Mouse (Mus musculus) testis, adult 2 months (tissue): ENCODE results near the gene Mtln.

Experiments used
- CTCF ChIP-seq: fragments of 200-500 bp; IDR thresholded peaks from 2 replicates; pipeline ENCODE4 v1.5.1; 2012; ENCODE audit warnings: low read depth, mild to moderate bottlenecking, inconsistent platforms, low read length, moderate library complexity; ENCODE audit not compliant: control insufficient read depth, insufficient read depth, insufficient replicate concordance
- POLR2A ChIP-seq: fragments of 200-500 bp; IDR thresholded peaks from 2 replicates; pipeline ENCODE4 v1.6.1; 2012; ENCODE audit warnings: low read depth, mild to moderate bottlenecking, inconsistent platforms, low read length, moderate library complexity; ENCODE audit not compliant: control insufficient read depth

DNA sequence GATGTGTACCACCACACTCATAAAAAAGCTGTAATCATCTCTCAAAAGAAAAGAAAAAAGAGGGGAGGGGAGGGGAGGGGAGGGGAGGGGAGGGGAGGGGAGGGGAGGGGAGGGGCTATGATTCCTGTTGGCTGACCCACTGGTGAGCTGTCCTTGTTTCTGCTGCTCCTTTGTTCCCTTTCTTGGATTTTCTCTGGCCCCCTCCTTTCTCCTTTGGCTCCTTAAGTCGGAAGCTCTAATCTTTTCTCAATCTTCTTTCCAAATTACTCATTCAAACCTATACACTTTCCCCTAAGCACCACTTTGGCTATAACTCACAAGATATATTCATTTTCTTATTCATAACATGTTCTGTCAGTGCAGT is 17.7 kb downstream of the Mtln start:
- no peak for TF ChIP-seq POLR2A
- TF ChIP-seq CTCF = no peak
